Mouse (Mus musculus) heart, embryonic 11.5 days (tissue): ENCODE data around the gene Irf2. TPM values are rescaled to one million over a fixed set of nuclear protein-coding genes. Genes with fewer than 3 reads are reported as not detected.

Source experiments
- ATAC-seq: fragments of 200-750 bp; cut with Nextera tagmentation; replicated peaks from 2 replicates; pipeline ENCODE4 v1.8.0; 2017; ENCODE audit warnings: moderate library complexity; ENCODE audit not compliant: insufficient number of reproducible peaks, low FRiP score, low TSS enrichment
- H3K27ac ChIP-seq: fragments of 300-500 bp; sonication (generic); 2 replicates; pipeline ENCODE4 v1.5.1; 2014; ENCODE audit warnings: mild to moderate bottlenecking, low read depth, low read length
- H3K27me3 ChIP-seq: fragments of 300-500 bp; sonication (generic); 2 replicates; pipeline ENCODE4 v1.6.1; 2014; ENCODE audit warnings: mild to moderate bottlenecking, low read length, mixed read lengths; ENCODE audit not compliant: control insufficient read depth, insufficient read depth
- H3K36me3 ChIP-seq: fragments of 300-500 bp; sonication (generic); 2 replicates; pipeline ENCODE4 v1.6.1; 2014; ENCODE audit warnings: mild to moderate bottlenecking, low read length, moderate library complexity, mixed read lengths; ENCODE audit not compliant: control insufficient read depth, insufficient read depth
- H3K4me1 ChIP-seq: fragments of 300-500 bp; sonication (generic); 2 replicates; pipeline ENCODE4 v1.6.1; 2014; ENCODE audit warnings: low read length; ENCODE audit not compliant: control insufficient read depth, insufficient read depth
- H3K4me2 ChIP-seq: fragments of 300-500 bp; sonication (generic); 2 replicates; pipeline ENCODE4 v1.6.1; 2014; ENCODE audit warnings: mild to moderate bottlenecking, moderate library complexity
- H3K4me3 ChIP-seq: fragments of 300-500 bp; sonication (generic); 2 replicates; pipeline ENCODE4 v1.5.1; 2014; ENCODE audit warnings: low read depth, low read length
- H3K9ac ChIP-seq: fragments of 300-500 bp; sonication (generic); 2 replicates; pipeline ENCODE4 v1.6.1; 2014; ENCODE audit warnings: mild to moderate bottlenecking, low read depth, low read length, moderate library complexity
- H3K9me3 ChIP-seq: fragments of 300-500 bp; sonication (generic); replicated peaks from 2 replicates; pipeline ENCODE4 v1.6.1; 2016; ENCODE audit warnings: low read length; ENCODE audit not compliant: control insufficient read depth
- WGBS: fragments of 180-500 bp; shearing (Covaris S2); extraction: QIAGEN DNeasy Blood & Tissue Kit; methylation state at CpG from one replicate; pipeline ENCODE4 v1.1.7; 2014; ENCODE audit not compliant: insufficient replicate concordance; 5-methylcytosine and 5-hydroxymethylcytosine counted together
- polyA plus RNA-seq: library from polyadenylated mRNA; unstranded; fragments of >200 nt; fragmentation: Nextera tagmentation; extraction: Ambion mirVana; gene quantifications from 2 replicates; pipeline ENCODE4 v1.2.1, GENCODE M21; 2014

Irf2 gene
- polyA plus RNA-seq, 1 experiment from 2014 or later, result 16.5 TPM

DNA sequence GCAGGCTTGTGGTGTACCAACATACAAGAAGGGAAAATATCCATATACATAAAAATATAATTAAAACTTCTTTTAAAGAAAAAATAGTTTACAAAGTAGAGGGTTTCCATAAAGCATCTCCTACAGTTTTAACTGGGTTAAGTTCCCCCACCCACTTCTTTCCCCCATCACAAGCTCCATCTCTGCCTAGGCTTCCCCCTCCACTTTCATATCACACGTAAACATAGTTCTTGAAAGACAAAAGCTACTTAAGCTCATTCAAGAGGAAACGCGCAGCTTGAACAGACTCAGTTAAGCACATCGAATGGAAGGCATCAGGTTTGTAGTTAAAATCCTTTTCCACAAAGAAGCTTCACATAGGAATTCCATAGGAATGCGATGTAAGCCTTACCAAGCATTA is 32.8 kb upstream of the Irf2 start:
- Histone ChIP-seq H3K27me3 (no peaks in the 10 kb centered on the region), H3K27ac (no peak overlapping the region), H3K4me2 (no peak overlapping the region), H3K4me1 (no peaks in the 10 kb centered on the region), H3K9me3 (no peaks in the 10 kb centered on the region), H3K4me3 (no peak overlapping the region), H3K36me3 (no peaks in the 10 kb centered on the region), H3K9ac (no peak overlapping the region)
- WGBS, result 77% methylated on average over 5 of the region's 5 CpGs
- ATAC-seq, result no peak

DNA sequence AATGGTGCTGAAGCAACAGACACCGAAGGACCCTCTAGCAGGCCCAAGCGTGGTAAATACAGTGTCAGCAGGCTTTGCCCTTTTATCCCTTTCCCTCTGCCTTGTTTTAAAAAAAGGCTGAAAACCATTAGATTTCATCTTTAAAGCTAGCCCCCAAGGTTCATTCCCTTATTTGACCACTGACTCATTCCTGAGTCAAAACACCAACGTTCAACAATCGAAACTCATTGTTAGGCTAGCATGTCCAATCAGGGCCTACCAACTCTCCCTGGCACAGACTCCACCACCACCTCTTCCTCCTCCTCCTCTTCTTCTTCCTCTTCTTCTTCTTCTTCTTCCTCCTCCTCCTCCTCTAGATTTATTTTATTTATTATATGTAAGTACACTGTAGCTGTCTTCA is 30.2 kb upstream of the Irf2 start:
- Histone ChIP-seq H3K9ac (no peak overlapping the region), H3K27ac (no peak overlapping the region), H3K4me3 (no peak overlapping the region), H3K9me3 (no peaks in the 10 kb centered on the region), H3K4me2 (no peak overlapping the region), H3K27me3 (no peaks in the 10 kb centered on the region), H3K36me3 (no peaks in the 10 kb centered on the region), H3K4me1 (no peaks in the 10 kb centered on the region)
- WGBS, result 85% methylated on average over 4 of the region's 4 CpGs
- ATAC-seq, result no peak

GRCm38 (mm10) chr8:46710289-46710688 is 29.2 kb upstream of the Irf2 start:
- Histone ChIP-seq H3K9me3 (no peaks in the 10 kb centered on the region), H3K27me3 (no peaks in the 10 kb centered on the region), H3K4me3 (no peak overlapping the region), H3K9ac (no peak overlapping the region), H3K4me1 (no peaks in the 10 kb centered on the region), H3K4me2 (no peak overlapping the region), H3K27ac (no peak overlapping the region), H3K36me3 (no peaks in the 10 kb centered on the region)
- WGBS, result 70% methylated on average over 8 of the region's 8 CpGs
- ATAC-seq, result no peak

DNA sequence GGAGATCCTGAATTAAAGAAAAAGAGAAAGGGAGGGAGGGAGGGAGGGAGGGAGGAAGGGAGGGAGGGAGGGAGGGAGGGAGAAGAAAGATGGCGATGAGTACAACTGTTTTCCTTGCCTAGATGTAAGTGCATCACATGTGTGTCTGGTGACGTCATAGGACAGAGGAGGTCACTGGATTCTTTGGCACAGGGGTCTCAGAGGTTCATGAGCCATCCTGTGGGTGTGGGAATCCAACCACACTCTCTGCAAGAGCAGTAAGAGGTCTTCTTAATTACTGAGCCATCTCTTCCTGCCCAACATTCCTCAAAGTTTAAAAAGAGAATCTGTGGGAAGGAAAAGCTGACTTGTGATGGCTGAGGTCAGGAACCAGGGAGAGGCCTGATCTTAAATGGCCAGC is 28.0 kb upstream of the Irf2 start:
- Histone ChIP-seq H3K27ac (no peak overlapping the region), H3K36me3 (no peaks in the 10 kb centered on the region), H3K9me3 (no peaks in the 10 kb centered on the region), H3K27me3 (no peaks in the 10 kb centered on the region), H3K4me3 (no peak overlapping the region), H3K9ac (no peak overlapping the region), H3K4me2 (no peak overlapping the region), H3K4me1 (no peaks in the 10 kb centered on the region)
- no peak for ATAC-seq
- 61% methylated on average over 2 of the region's 2 CpGs for WGBS

DNA sequence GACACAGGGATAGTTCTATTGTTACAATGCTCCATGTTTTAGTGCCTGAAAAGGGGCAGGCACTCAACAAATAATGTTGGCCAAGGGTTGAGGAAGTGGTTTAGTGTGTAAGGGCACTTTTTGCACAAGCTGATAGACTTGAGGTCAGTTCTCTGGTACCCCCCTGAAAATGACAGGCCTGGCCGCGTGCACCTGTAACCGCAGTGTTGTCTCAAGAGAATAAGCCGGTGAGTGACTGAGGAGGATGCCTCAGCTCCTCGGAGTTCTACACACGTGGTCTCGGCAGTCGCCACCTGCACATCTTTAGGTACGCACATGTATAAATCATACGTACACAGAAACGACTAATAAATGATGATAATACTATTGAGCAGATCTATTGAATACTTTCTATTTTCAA is 26.4 kb upstream of the Irf2 start:
- 92% methylated on average over 11 of the region's 11 CpGs for WGBS
- no peak overlapping the region for H3K4me3 ChIP-seq
- no peak for ATAC-seq
- H3K4me2 ChIP-seq, result no peak overlapping the region
- no peaks in the 10 kb centered on the region for H3K4me1 ChIP-seq
- no peak overlapping the region for H3K27ac ChIP-seq
- H3K36me3 ChIP-seq, result no peaks in the 10 kb centered on the region
- H3K27me3 ChIP-seq, result no peaks in the 10 kb centered on the region
- no peaks in the 10 kb centered on the region for H3K9me3 ChIP-seq
- H3K9ac ChIP-seq, result no peak overlapping the region

GRCm38 (mm10) chr8:46713844-46714243 is 25.7 kb upstream of the Irf2 start:
- Histone ChIP-seq H3K4me3 (no peak overlapping the region), H3K27me3 (no peaks in the 10 kb centered on the region), H3K9me3 (no peaks in the 10 kb centered on the region), H3K9ac (no peak overlapping the region), H3K27ac (no peak overlapping the region), H3K36me3 (no peaks in the 10 kb centered on the region), H3K4me1 (no peaks in the 10 kb centered on the region), H3K4me2 (no peak overlapping the region)
- 59% methylated on average over 6 of the region's 6 CpGs for WGBS
- ATAC-seq, result no peak

DNA sequence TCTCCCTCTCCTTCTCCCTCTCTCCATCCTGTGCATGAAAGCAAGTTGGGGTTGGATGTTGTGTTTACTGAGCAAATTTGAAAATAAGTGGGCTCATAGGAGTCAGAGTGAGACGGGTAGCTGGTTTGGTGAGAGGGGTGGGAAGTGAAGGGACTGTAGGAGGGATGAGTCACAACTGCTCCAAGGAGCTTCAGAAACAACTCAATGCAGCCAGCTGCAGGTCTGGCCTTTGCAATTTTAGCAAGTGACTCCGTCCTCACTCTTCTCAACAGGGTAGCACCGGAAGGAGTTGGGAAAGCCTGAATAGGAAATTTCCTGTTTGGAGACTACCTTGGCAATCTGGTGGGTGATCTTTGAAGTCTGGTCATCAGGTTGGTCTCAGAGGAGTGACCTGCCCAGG is 25.1 kb upstream of the Irf2 start:
- ATAC-seq, result no peak
- Histone ChIP-seq H3K9ac (no peak overlapping the region), H3K27ac (no peak overlapping the region), H3K4me1 (no peaks in the 10 kb centered on the region), H3K4me2 (no peak overlapping the region), H3K27me3 (no peaks in the 10 kb centered on the region), H3K4me3 (no peak overlapping the region), H3K9me3 (no peaks in the 10 kb centered on the region), H3K36me3 (no peaks in the 10 kb centered on the region)
- WGBS, result 62% methylated on average over 3 of the region's 3 CpGs

DNA sequence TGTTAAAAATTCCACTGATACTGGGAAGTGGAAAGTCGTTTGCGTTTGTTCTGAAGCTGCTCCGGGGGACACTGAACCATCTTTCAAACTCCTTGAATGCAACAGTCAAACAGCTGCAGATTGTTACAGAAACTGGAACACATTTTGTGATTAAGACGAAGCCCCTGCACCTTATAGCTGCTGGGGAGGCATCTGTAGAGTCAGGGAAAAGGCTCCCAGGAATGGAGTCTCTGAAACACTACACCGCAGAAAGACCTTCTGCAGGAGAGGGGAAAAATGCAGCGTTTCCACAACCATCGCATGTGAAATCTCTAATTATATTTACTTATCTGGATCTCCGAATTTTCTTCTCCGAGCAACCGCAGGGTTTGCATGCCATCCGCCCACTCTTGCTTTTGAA is 23.1 kb upstream of the Irf2 start:
- Histone ChIP-seq H3K36me3 (no peaks in the 10 kb centered on the region), H3K4me1 (no peaks in the 10 kb centered on the region), H3K9me3 (no peaks in the 10 kb centered on the region), H3K4me2 (no peak overlapping the region), H3K27me3 (no peaks in the 10 kb centered on the region), H3K9ac (no peak overlapping the region), H3K4me3 (no peak overlapping the region), H3K27ac (no peak overlapping the region)
- ATAC-seq, result no peak
- WGBS, result 44% methylated on average over 11 of the region's 11 CpGs

GRCm38 (mm10) chr8:46717170-46717569 is 22.4 kb upstream of the Irf2 start:
- H3K4me3 ChIP-seq, result no peak overlapping the region
- no peaks in the 10 kb centered on the region for H3K9me3 ChIP-seq
- WGBS, result 49% methylated on average over 6 of the region's 6 CpGs
- no peak overlapping the region for H3K9ac ChIP-seq
- no peak overlapping the region for H3K4me2 ChIP-seq
- no peak for ATAC-seq
- no peaks in the 10 kb centered on the region for H3K4me1 ChIP-seq
- H3K27ac ChIP-seq, result no peak overlapping the region
- no peaks in the 10 kb centered on the region for H3K27me3 ChIP-seq
- H3K36me3 ChIP-seq, result no peaks in the 10 kb centered on the region
